Mouse (Mus musculus) skeletal muscle tissue, adult 2 months (tissue): ENCODE data around the gene Eif4ebp2.

Source experiments
- DNase-seq: peaks from one replicate; pipeline ENCODE4 v3.0.0-alpha.2; 2012; ENCODE audit warnings: low read depth, low spot score

The Eif4ebp2 gene

DNA sequence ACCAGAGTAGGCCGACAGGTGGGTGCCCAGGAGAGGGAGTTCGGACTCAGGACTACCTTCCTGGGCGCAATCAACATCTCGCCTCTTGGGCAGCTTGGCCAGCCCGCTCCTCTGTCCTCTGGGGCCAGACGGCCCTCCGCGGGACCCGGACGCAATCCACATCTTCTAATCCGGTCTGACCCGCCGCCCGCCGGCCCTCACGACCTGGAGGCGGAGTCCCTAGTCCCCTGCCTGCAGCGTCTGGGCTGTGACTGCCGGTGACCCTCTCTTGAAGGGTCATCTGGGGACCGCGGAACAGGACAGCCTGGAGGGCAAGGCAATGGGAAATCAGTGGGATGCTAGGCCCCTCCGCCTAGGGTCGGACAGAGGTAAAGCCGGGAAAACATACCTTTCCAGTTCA lies 33.3 kb downstream of the Eif4ebp2 start:
- no peak for DNase-seq

DNA sequence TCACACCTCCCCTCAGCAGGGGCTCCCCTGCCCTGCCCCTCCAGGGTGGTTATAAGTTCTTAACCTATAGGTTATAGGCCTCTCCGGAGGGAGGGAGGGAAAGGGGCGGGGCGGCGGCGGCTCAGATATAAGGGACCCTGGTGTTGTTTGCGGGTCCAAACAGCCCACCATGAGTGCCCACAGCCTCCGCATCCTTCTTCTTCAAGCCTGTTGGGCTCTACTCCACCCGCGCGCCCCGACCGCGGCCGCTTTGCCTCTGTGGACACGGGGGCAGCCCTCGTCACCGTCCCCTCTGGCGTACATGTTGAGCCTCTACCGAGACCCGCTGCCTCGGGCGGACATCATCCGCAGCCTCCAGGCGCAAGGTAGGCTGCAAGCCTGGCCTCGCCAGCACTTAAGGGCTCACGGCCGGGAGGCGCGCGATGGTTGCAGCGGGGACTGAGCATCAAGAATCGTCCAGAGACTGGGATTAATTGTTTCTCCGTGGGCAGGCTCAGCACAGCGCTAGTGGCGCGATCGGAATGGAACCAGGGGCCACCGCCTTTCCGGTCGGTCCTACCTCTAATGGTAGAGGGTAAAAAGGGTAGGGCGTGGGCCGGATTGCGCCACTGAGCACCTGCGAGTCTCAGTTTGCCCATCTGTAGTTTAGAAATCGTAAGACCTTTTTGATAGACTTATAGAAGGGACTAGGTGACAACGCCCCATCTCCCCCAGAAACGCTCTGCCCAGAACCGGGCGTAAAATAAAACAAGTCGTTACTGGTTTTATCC lies 34.1 kb downstream of the Eif4ebp2 start:
- DNase-seq, result no peak

DNA sequence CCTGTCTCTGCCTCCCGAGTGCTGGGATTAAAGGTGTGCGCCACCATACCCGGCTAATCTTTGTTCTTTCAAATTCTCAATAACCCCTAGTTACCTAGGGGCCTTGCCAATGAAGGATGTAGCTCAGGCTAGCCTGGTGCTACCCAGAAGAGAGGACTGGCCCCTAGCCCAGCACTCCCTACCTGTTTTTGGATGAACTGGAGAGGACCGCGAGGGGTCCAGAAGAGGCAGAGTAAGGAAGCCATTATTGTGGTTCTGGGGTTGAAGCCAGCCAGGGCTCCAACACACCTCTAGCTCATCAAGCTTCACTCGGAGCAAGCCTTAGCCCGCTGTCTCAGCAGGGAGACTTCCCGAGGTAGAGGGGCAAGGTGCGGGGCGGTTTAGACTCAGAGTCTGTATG lies 34.8 kb downstream of the Eif4ebp2 start, which contains the start of gene Nodal:
Gene Nodal (plus strand): TSS at position 301 of the 400 bp plus-strand sequence.
- no peak for DNase-seq

DNA sequence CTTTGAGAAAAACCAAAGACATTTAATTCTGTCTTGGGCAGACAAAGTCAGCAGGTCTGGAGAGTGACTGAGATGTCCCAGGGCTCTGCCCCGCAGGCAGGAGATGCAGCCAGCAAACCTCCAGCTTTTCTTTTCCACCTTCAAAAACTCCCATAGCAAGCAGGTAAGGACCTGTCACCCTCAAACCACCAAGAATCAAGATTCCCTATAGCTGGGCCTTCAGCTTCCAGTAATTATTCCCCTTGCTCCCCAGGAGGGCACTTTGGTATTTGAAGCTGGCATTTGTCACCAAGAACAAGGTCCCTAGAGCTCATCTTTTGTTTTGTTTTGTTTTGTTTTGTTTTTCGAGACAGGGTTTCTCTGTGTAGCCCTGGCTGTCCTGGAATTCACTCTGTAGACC lies 35.4 kb downstream of the Eif4ebp2 start:
- DNase-seq, result no peak

DNA sequence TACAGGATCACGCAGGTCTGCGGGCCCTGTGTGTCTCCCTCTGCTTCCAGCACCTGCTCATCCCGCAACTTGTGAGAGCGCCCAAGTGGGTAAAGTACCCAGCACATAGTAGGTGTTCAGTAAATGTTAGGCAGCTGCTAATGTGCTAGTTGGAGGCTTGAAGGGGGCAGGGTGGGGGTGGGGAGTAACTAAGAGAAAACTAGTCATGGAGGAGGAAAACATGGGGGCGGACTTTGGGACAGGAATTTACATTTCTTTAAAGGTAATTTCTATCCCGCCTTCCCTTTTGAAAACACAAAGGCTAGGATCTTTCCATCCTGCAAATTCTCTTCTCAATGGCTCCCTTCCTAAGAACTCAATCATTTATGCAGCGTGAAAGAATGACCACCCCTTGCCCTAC lies 35.9 kb downstream of the Eif4ebp2 start:
- no peak for DNase-seq

DNA sequence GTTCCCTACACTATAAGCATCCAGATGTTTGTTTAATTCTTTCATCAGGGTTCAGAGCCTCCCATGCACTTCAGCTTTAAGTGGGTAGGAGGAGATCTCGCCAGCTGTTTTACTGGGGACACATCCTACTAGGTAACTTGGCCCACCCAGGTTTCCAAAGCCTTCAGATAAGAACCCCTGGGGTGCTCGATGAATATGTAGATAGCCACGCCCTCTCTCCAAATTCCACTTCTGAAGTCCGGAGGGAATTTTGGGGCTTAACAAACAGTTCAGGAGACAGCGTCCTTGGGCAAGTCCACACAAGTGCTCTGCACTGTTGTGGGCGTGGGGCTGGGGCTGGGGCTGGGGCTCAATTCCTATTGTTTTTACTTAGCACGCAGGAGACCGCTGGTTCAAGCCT lies 36.6 kb downstream of the Eif4ebp2 start:
- no peak for DNase-seq

DNA sequence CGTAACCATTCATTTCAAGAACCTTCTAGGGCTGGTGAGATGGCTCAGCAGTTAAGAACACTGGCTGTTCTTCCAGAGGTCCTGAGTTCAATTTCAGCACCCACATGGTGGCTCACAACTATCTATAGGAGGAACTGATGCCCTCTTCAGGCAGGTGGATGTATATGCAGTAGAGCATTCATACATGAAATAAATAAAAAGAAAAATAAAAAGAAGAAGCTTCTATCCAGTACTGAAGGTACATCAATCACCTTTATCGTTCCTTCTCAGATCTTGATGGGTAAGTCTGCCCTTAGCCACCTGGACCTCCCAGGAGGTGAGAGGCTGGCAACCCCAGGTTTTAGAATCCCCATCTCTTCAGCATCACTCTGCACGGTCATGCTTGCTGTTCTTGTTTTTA lies 37.2 kb downstream of the Eif4ebp2 start:
- DNase-seq, result no peak

DNA sequence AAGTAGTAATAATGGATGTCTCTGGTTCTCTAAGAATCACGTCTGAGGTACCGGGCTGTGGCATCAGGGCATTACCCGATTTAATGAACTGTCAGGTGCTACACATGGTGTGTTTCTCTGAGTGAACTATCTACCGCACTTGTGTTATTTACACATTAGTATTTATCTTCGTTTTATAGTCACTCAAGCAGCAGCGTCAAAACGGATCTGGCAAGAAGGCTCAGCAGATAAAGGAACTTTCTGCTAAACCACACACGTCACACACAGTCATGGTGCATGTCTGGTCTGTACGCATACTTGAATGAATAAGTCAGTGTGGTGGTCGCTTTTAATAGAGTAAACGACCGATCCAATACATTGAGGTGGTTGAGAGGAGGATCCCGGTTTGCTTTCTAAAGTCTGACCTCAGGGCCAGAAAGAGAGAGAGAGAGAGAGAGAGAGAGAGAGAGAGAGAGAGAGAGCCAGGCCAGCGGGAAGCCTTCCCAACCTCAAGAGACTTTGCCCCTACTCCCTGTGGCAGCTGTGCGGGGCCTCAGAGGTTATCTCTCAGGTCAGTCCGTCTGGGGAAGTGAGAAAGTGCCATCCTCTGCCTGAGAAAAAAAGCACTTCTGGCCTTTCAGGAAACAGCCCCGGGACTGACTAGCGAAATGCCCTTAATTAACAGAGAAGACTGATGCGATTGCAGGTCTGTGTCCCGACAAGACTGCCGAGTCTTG lies 39.4 kb downstream of the Eif4ebp2 start:
- DNase-seq, result no peak

DNA sequence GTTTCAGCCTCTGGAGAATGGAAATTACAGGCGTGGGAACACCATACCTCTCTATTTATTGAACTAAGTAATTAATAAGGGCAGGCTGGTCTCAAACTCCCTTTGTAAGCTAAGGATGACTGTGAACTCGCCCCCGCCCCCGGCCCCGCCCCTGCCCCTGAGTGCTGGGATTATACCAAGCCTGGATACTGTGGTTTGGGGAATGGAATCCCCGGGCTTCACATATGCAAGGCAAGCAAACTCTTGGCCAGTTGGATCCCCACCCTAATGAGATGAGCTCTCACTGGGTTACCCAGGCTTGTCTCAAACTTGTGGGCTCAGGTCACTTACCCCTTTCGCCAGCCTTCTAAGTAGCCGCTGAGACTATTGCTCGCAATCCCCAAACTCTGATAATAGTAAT lies 42.3 kb downstream of the Eif4ebp2 start:
- DNase-seq, result no peak

DNA sequence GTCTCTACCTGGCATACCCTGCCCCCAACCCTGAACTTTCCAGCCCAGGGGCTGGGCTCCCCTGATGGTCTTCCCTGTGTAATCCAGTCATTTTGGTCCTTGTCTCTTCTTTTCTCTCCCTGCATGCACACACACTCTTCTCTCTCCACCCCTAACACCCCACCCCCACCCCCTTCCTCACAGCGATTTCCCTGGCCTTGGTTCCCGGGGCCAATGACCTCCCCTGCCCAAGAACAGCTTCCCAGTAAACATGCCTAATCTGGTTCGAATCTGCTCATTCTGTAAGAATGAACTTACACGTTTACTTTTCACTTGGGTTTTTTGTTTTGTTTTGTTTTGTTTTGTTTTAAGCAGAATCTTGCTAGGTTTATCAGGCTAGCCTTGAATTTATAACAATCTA lies 42.7 kb downstream of the Eif4ebp2 start:
- DNase-seq, result no peak

DNA sequence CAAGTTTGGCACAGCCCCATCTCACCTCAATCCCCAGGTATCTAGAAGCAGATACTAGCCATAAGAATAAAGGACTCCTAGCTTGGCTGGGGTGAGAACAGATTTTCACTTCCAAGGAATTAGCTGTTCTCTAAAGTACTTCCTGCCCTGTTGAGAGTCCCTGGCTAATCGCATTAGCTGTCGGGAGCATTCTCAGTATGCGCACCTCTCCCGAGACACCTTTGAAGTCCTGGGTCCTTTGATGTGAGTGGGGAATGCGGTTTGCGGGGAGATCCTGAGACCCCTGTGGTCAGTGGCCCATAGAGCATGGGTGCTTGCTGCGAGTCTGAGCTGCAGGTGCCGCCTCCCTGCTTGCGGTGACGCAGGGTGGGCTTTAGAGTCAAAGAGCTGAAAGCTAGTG lies 46.5 kb downstream of the Eif4ebp2 start:
- no peak for DNase-seq

DNA sequence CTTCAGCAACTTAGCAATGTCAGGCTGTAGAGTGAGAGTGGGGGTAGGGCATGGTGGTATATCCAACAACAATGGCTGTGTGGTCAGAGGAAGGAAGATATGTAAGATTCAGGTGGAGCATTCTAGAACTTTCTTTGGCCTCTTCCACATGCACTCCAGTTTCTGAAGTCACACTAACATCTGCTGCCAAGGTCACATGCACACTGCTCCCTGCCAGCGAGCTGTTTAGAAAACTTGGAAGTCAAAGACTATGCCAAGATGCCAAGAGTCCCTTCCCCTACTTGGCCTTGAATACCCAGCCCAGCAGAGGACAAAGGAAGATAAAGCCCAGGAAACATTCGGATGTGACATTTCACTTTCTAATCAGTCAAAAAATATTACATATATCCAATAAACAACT lies 49.5 kb downstream of the Eif4ebp2 start:
- DNase-seq, result no peak

DNA sequence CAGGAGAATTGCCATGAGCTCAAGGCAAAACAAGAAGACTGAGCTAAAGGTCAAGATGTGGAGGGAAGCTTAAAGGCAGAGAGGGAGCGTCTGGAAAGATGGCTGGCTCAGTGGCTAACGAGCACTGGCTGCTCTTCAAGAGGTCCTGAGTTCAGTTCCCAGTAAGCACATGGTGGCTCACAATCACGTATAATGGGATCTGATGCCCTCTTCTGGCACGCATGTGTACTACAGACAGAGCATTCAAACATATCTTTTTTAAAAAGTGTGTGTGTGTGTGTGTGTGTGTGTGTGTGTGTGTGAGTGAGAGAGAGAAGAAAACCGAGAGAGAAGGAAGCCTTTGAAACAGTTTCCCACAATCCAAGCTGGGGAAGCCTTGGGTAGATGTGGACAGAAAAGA lies 50.0 kb downstream of the Eif4ebp2 start:
- DNase-seq, result no peak

DNA sequence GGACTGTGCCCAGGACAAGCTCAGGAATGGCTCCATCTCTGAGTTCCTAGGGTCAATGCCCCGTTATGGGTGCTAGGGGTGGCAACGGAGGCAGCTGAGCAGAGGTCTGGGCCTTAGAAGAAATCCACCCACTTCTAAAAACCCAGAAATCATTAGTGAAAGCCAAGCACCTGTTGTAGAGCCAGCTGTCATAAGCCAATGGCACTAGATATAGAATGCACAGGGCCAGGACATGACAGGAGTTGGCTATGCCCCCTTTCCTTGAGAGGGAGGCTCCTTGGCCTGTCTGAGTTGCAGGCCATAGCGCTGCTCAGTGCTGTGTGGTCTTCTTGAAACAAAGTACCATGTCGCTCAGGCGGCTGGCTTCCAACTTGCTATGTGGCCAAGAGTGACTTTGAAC lies 52.1 kb downstream of the Eif4ebp2 start:
- DNase-seq, result no peak

DNA sequence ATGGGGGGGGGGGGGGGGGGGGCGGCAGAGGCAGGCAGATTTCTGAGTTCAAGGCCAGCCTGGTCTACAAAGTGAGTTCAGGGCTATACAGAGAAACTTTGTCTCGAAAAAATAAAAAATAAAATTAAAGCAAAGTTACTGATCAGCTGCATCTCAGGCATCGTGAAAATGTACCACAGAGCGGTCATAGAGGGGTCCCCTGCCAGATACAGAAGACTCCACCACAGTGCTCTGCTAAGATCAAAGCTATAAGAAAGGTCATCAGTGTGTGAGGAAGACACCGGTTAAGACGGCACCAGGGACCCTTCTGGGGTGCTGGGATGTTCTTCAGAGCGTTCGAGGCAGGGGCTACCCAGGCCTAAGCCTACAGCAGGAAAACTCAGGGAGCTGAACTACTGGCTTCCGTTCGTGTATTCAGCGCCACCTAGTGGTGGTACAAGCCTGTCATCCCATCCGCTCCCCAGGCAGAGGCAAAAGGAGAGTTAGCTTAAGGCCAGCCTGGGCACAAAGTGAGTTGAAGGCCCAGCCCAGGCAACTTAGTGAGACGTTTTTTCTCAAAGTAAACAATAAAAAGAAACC lies 53.2 kb downstream of the Eif4ebp2 start:
- DNase-seq, result peak; percentile 77

DNA sequence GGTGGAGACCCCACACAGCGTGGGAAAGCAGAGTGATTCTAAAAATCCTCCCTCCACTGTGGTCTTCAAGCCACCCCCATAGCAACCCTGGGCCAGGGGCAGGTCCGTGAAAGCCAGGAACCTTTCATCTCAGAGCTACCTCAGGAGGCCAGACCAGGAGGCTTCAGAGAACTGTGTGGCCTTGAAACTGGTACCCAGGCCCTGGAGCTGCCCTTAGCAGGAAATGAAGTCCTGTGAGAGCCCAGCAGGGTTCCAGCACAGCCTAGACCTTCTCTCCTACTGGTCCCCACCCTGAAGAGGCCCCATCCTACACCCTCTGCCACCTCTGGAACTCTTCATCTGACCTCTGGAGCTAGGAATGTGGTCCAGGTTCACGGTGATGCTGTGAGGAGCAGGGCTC lies 54.3 kb downstream of the Eif4ebp2 start:
- no peak for DNase-seq

DNA sequence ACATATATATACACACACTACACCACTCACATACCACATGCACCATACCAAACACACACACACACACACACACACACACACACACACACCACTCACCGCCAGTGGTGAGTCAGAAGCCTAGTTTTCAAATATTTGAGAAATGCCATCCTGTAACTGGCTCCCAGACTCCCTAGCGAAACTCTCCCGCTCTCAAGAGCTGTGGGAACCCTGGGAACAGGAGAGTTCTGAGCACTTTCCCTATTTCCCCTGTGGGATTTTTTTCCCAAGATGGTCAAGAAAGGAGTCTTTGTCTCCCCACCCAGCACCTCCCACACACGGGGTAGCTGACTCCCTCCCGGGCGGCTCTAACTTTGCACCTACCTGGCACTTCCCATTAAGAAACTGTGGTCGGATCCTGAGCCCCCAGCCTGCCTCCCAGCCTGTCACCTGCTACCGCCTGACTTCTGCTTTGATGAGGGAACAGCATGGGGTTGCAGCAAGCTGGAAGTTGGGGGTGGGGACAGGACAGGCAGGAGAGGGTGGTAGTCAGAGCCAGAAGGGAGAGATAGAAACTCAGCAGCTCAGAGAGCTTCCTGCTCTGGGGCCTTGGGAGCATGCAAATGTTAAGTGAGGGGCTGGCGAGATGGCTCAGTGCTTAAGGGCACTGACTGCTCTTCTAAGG lies 57.9 kb downstream of the Eif4ebp2 start:
- DNase-seq, result no peak

DNA sequence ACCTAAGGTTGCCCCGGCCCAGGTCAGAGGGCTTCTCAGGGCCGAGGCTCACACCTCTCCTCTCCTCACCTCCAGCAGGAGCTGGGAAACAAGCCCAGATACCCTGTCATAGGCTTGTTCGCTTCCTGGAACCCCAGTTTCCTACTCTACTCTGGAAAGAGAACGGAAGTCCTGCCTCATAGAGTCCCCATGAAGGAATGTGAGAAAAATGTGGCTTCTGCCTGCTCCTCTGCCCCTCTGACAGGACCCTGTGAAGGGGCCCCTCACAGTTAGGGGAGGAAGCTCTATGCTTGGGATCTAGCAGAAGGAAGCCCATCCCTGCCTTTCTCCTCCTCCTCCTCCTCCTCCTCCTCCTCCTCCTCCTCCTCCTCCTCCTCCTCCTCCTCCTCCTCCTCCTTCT lies 59.9 kb downstream of the Eif4ebp2 start:
- no peak for DNase-seq

DNA sequence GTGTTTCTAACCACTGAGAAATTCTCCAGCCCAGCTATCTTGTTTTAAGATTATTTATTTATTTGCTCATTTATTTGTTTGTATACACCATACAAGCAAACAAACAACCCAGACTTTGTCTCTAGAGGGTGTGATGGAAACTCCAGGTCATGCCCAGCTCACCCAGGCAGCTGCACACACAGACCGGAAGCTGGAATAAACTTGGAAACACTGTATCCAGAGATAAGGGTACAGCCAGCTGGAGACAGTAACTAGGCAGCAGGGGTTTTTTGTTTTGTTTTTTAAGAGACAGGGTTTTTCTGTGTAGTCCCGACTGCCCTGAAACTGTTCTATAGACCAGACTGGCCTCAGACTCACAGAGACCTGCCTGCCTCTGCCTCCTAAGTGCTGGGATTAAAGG lies 62.3 kb downstream of the Eif4ebp2 start:
- DNase-seq, result no peak

DNA sequence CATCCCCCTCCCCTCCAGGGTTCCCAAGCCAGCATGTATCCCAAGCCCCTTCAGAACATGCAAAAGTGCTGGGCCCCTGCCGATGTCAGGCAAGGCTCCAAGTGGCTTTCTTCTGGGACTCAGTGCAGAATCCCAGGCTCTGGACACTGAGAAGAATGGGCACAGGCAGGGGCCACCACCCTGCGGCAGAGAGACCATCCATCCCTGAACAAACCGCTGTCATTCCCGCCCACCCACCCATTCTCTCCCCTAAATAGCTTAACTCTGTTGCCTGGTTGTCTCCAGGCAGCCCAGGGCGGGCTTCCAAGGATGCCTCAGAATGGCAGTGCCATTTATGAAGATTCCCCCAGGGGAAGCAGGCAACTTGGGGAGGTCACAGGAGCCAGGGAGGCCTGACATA lies 63.4 kb downstream of the Eif4ebp2 start:
- no peak for DNase-seq

DNA sequence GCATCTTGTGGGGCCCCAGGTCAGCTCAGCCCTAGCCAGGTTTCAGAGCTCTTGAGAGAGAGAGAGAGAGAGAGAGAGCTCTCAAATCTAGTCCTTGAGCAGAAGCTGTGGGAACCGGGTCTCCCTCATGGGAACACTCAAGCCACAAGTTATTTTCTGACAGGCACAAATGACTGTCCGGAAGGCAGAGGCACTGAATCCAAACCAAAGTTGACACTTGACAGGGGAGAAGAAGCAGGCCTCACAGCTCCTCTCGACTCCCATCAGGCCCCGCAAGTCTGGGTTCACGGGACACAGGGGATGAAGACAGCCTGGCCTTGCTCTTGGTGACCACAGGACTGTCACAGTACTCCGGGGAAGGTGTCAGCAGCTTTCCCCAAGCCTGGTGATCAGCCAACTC lies 66.2 kb downstream of the Eif4ebp2 start:
- DNase-seq, result no peak

DNA sequence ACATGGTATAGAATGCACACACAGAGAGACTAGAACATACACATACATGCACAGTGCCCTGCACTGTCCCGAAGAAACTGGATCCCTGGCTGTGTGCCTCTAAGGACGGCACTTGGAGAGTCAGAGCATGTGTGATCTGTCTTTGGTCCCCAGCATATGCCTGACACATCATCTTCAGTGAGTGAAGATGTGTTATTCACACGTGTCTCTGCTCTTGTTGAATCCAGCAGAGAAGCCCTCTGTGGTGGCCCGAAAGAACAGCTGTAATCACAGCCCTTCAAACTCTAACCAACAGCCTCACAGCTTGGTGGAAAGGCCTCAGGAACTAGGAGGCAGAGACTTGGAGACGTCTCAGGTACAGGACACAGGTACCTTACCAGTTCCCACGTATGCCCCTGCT lies 67.3 kb downstream of the Eif4ebp2 start:
- DNase-seq, result no peak

DNA sequence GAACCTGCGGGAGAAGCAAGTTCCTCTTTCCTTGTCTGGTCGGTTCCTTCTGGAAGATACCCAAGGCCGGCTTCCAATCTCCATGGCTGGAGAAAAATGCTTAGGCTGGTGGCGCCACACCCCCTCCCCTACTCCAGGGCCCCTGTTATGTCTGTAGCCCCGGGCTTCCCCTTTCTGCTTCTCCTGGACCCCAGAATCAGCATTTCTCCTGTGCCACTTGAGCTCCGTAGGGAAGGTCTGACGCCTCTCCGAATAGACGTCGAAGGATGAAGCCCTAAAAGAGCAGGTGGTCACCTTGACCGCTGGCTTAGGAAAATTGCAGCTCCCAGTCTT lies 68.8 kb downstream of the Eif4ebp2 start:
- DNase-seq, result no peak
